Mouse (Mus musculus): ENCODE data around the gene Adamts5.

Gene Adamts5

GRCm38 (mm10) chr16:85901581-85901910 lies at the start of gene Adamts5:
Adamts5 (minus strand) TSS chr16:85901828.
- DNase-seq: peak; percentile 45 to 66

GRCm38 (mm10) chr16:85950356-85950755 lies 48.7 kb upstream of the Adamts5 start:
- no peak for DNase-seq

GRCm38 (mm10) chr16:85926004-85926403 lies 24.4 kb upstream of the Adamts5 start:
- no peak for DNase-seq

DNA sequence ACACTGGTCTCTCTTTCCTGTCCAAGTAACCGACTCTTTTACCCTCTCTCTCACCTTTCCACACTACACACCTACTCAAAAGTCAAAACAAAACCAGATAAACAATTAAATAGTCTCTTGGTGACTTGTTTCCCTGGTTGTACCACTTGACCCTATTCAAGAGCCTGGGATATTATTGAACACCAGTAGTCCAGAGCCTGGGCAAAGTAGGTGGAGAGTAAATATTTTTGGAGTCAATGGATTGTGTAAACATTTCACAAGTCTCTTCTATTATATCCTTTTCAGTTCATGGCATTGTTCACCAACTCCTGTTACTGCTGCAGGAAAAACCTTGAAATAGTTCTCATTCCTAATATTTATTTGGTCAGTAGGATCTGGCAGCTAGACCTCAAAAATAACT lies 20.8 kb upstream of the Adamts5 start:
- DNase-seq: no peak

GRCm38 (mm10) chr16:85920122-85920521 lies 18.5 kb upstream of the Adamts5 start:
- peak; percentile 9 to 10 for DNase-seq

GRCm38 (mm10) chr16:85900702-85901580 lies 687 bp downstream of the Adamts5 start:
- peak; percentile 66 to 76 for DNase-seq

- peak; percentile 63 to 75 for DNase-seq
These were observed 1.6 kb downstream of the Adamts5 start for GRCm38 (mm10) chr16:85899790-85900587.

- peak; percentile 69 to 80 for DNase-seq
These were observed 2.3 kb downstream of the Adamts5 start for GRCm38 (mm10) chr16:85899301-85899721.

- peak in 1 of 2 experiments; percentile 11 for DNase-seq
These were observed 2.8 kb downstream of the Adamts5 start for GRCm38 (mm10) chr16:85898816-85899215.

GRCm38 (mm10) chr16:85898391-85898790 lies 3.2 kb downstream of the Adamts5 start:
- DNase-seq: peak; percentile 16 to 34

- no peak for DNase-seq
These were observed 3.8 kb downstream of the Adamts5 start for GRCm38 (mm10) chr16:85897854-85898253.

GRCm38 (mm10) chr16:85895948-85896347 lies 5.7 kb downstream of the Adamts5 start:
- no peak for DNase-seq

DNA sequence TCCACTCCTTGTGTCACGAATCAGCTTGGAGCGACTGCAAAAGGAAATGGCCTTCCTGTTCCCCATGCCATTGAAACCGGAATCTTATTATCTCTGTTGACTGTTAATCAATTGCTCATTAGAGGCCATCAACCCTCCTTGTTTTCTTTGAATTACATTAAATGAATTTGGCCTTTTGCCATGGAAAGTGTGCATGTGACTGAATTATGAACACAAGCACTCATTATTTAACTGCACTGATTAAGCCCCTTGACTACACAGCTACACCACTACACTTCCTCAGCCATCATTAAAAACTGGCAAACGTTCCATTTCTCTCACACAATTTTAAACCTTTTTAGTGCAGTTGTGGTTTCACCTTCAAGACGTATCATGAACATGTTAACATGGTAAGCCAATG lies 11.8 kb downstream of the Adamts5 start:
- no peak for DNase-seq

GRCm38 (mm10) chr16:85887289-85888051 lies 14.2 kb downstream of the Adamts5 start:
- DNase-seq: peak; percentile 16 to 28

DNA sequence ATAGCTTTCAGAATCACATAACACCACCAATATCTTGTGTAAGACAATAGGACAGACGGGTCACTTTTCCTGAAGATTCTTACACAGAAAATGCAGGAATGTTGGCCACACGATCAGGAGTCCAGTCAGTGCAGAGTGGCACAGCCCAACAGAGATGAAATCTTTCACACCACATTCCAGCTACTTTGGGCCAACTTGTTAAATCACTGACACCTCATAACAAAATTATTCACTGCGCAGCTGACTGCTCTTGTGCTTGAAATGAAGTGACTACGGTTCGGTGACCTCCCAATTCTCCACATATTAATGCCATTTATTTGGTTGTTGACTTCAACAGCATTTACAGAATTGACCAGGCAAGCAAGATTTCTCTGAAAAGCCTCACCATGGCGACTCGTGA lies 22.6 kb downstream of the Adamts5 start:
- no peak for DNase-seq

GRCm38 (mm10) chr16:85874141-85874540 lies 27.5 kb downstream of the Adamts5 start:
- DNase-seq: no peak

GRCm38 (mm10) chr16:85871971-85872370 lies 29.7 kb downstream of the Adamts5 start:
- DNase-seq: peak in 1 of 2 experiments; percentile 6

DNA sequence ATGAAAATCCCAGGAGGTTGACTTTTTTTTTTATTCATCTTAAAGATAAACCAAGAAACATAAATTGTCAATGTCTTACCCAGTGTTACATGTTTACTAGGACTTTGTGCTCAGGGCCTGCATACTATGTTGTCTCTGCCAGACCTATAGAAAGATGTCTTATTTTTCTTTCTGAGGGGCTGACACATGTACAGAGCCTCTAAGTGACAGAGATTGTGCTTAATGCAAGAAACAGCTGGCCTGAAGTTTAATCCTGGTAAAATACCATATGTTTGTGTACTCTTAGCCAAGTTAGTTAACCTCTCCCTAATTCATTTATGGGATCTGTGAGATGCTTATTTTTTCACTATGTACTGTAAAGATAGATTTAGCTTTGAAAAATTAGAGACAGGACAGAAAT lies 30.4 kb downstream of the Adamts5 start:
- no peak for DNase-seq

DNA sequence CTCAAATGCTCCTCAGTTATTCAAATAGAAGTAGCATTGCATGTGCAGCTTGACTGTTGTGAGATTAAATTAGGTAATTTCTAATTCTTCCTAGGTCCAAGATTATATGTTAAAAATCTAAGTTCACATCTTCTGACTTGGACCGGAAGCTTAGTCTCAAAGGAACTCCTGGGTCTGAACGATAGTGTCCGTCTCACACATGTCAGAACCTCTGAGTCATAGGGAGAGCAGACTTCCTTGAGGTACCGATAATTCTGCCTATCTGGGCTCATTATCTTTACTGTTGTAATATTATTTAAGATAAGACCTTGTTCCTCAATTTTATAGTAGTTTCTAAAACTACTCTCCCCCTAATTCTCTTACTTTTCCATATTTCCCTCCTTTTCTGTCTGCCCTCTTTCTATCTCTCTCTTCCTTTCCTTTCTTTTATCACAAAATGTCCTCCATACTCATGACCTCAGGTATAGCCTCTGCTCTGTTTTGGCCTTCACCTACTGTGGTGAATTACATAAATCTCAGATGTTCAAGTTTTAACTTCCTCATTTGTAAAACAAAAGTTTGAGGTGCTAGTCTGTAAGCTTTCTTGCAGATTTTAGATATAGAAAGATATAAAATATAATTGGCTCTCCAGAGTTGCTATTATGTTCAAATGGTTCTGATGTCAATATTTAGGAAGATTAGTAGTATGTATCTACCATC lies 36.8 kb downstream of the Adamts5 start:
- no peak for DNase-seq

- no peak for DNase-seq
These were observed 47.1 kb downstream of the Adamts5 start for GRCm38 (mm10) chr16:85854505-85854904.

- DNase-seq: no peak
These were observed 74.6 kb downstream of the Adamts5 start for GRCm38 (mm10) chr16:85827066-85827465.

DNA sequence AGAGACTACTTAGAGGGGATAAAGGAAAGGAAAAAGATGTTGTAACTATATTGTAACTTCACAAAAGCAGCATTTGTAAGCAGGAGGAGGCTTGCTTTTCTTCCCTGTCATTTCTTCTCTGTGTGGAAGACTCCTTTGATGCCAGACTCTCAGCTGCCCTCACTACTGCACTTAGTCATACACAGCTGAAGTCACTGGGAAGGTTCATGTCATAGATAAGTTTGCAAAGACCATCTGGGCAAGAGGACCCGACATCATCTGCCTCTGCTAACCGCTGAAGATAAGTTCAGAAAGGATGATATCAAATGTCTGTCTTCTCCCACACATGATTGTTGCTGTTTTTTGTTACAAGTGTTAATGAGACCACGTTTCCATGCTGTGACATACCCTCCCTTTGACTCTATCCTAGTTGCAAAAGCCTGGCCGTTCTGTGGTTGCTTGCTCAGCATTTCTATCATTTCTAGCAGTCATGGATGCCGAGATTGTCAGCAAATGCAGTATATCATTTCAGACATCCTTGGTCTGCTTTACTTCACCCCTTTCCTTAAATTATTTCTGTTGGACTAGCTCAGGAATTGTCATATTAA lies 79.2 kb downstream of the Adamts5 start:
- DNase-seq: no peak

Measured in kidney, postnatal 4 days (tissue).